Mouse (Mus musculus): Measurements from ENCODE around the gene Limch1. TPM values are rescaled to one million over a fixed set of nuclear protein-coding genes. Genes with fewer than 3 reads are reported as not detected.

The Limch1 gene
- total RNA-seq, 2 experiments from 2014 or later = 117 TPM

GRCm38 (mm10) chr5:66814674-66815073 is 69.0 kb downstream of the Limch1 start:
- no peak for DNase-seq
- intact Hi-C loops (cut with DNase I; ENCODE audit: low total_unique reads) = no loop called here

- intact Hi-C loops (cut with DNase I; ENCODE audit: low total_unique reads) = no loop called here
Observed at GRCm38 (mm10) chr5:66815877-66816276, 70.2 kb downstream of the Limch1 start.

GRCm38 (mm10) chr5:66816751-66817150 is 71.1 kb downstream of the Limch1 start:
- no peak for DNase-seq
- intact Hi-C loops (cut with DNase I; ENCODE audit: low total_unique reads) = no loop called here

More at GRCm38 (mm10) chr5:66815877-66816276, 70.2 kb downstream of the Limch1 start:
- no peak for DNase-seq

- intact Hi-C loops (cut with DNase I; ENCODE audit: low total_unique reads) = no loop called here
- DNase-seq = no peak
Observed at GRCm38 (mm10) chr5:66817184-66817956, 71.7 kb downstream of the Limch1 start.

- DNase-seq = no peak
- intact Hi-C loops (cut with DNase I; ENCODE audit: low total_unique reads) = no loop called here
Observed at GRCm38 (mm10) chr5:66822500-66823205, 77.0 kb downstream of the Limch1 start.

GRCm38 (mm10) chr5:66825586-66825985 is 80.0 kb downstream of the Limch1 start:
- intact Hi-C loops (cut with DNase I; ENCODE audit: low total_unique reads) = no loop called here
- no peak for DNase-seq

- intact Hi-C loops (cut with DNase I; ENCODE audit: low total_unique reads) = no loop called here
- DNase-seq = no peak
Observed at GRCm38 (mm10) chr5:66826844-66827243, 81.2 kb downstream of the Limch1 start.

- no peak for DNase-seq
- intact Hi-C loops (cut with DNase I; ENCODE audit: low total_unique reads) = no loop called here
Observed at GRCm38 (mm10) chr5:66829505-66829904, 83.9 kb downstream of the Limch1 start.

GRCm38 (mm10) chr5:66830206-66830605 is 84.6 kb downstream of the Limch1 start:
- intact Hi-C loops (cut with DNase I; ENCODE audit: low total_unique reads) = no loop called here
- peak; percentile 12 for DNase-seq

- DNase-seq = no peak
- intact Hi-C loops (cut with DNase I; ENCODE audit: low total_unique reads) = no loop called here
Observed at GRCm38 (mm10) chr5:66834756-66835155, 89.1 kb downstream of the Limch1 start.

- intact Hi-C loops (cut with DNase I; ENCODE audit: low total_unique reads) = no loop called here
- DNase-seq = no peak
Observed at GRCm38 (mm10) chr5:66836892-66837291, 91.3 kb downstream of the Limch1 start.

GRCm38 (mm10) chr5:66841971-66842370 is 96.3 kb downstream of the Limch1 start:
- no peak for DNase-seq
- intact Hi-C loops (cut with DNase I; ENCODE audit: low total_unique reads) = no loop called here

- no peak for DNase-seq
- intact Hi-C loops (cut with DNase I; ENCODE audit: low total_unique reads) = no loop called here
Observed at GRCm38 (mm10) chr5:66842776-66843175, 97.1 kb downstream of the Limch1 start.

- intact Hi-C loops (cut with DNase I; ENCODE audit: low total_unique reads) = no loop called here
- DNase-seq = no peak
Observed at GRCm38 (mm10) chr5:66848136-66848535, 102.5 kb downstream of the Limch1 start.

- DNase-seq = no peak
- intact Hi-C loops (cut with DNase I; ENCODE audit: low total_unique reads) = no loop called here
Observed at GRCm38 (mm10) chr5:66849148-66849547, 103.5 kb downstream of the Limch1 start.

GRCm38 (mm10) chr5:66850721-66851251 is 105.2 kb downstream of the Limch1 start:
- DNase-seq = no peak
- intact Hi-C loops (cut with DNase I; ENCODE audit: low total_unique reads) = no loop called here

- DNase-seq = no peak
- intact Hi-C loops (cut with DNase I; ENCODE audit: low total_unique reads) = no loop called here
Observed at GRCm38 (mm10) chr5:66851708-66852107, 106.1 kb downstream of the Limch1 start.

GRCm38 (mm10) chr5:66854263-66854662 is 108.6 kb downstream of the Limch1 start:
- no peak for DNase-seq
- intact Hi-C loops (cut with DNase I; ENCODE audit: low total_unique reads) = no loop called here

- no peak for DNase-seq
- intact Hi-C loops (cut with DNase I; ENCODE audit: low total_unique reads) = no loop called here
Observed at GRCm38 (mm10) chr5:66855358-66856107, 109.9 kb downstream of the Limch1 start.

GRCm38 (mm10) chr5:66859506-66859905 is 113.9 kb downstream of the Limch1 start:
- intact Hi-C loops (cut with DNase I; ENCODE audit: low total_unique reads) = no loop called here
- no peak for DNase-seq
